Mouse (Mus musculus) neural tube, embryonic 13.5 days (tissue): ENCODE measurements around the gene Abhd14b. TPM values are rescaled to one million over a fixed set of nuclear protein-coding genes. Genes with fewer than 3 reads are reported as not detected.
A peak's percentile ranks its signal among the peaks of the same experiment; 100 is the strongest.

Experiments used
- ATAC-seq: fragments of 200-750 bp; cut with Nextera tagmentation; 2 replicates; pipeline ENCODE4 v1.8.0; 2017; ENCODE audit warnings: low read depth, mild to moderate bottlenecking, moderate TSS enrichment, moderate library complexity
- H3K27ac ChIP-seq: fragments of 300-500 bp; sonication (generic); replicated peaks from 2 replicates; pipeline ENCODE4 v1.5.1; 2015; ENCODE audit warnings: moderate library complexity, mild to moderate bottlenecking, inconsistent platforms
- H3K27me3 ChIP-seq: fragments of 300-500 bp; sonication (generic); 2 replicates; pipeline ENCODE4 v1.6.1; 2015; ENCODE audit warnings: mild to moderate bottlenecking, inconsistent platforms
- H3K36me3 ChIP-seq: fragments of 300-500 bp; sonication (generic); 2 replicates; pipeline ENCODE4 v1.6.1; 2015; ENCODE audit warnings: mild to moderate bottlenecking, inconsistent platforms
- H3K4me1 ChIP-seq: fragments of 300-500 bp; sonication (generic); replicated peaks from 2 replicates; pipeline ENCODE4 v1.6.1; 2015; ENCODE audit warnings: inconsistent platforms
- H3K4me2 ChIP-seq: fragments of 300-500 bp; sonication (generic); 2 replicates; pipeline ENCODE4 v1.6.1; 2015; ENCODE audit warnings: inconsistent platforms, mild to moderate bottlenecking, moderate library complexity
- H3K4me3 ChIP-seq: fragments of 300-500 bp; sonication (generic); 2 replicates; pipeline ENCODE4 v1.5.1; 2015; ENCODE audit warnings: mild to moderate bottlenecking, inconsistent platforms
- H3K9ac ChIP-seq: fragments of 300-500 bp; sonication (generic); 2 replicates; pipeline ENCODE4 v1.6.1; 2015; ENCODE audit warnings: moderate library complexity, mild to moderate bottlenecking, inconsistent platforms
- H3K9me3 ChIP-seq: fragments of 300-500 bp; sonication (generic); 2 replicates; pipeline ENCODE4 v1.6.1; 2016; ENCODE audit warnings: inconsistent platforms
- WGBS: fragments of 180-500 bp; shearing (Covaris S2); methylation state at CpG from one replicate; pipeline ENCODE4 v1.1.7; 2015; 5-methylcytosine and 5-hydroxymethylcytosine counted together
- polyA plus RNA-seq: library from polyadenylated mRNA; unstranded; fragments of >200 nt; fragmentation: Nextera tagmentation; extraction: Ambion mirVana; gene quantifications from 2 replicates; pipeline ENCODE4 v1.2.1, GENCODE M21; 2015

The Abhd14b gene
- polyA plus RNA-seq, 1 experiment from 2014 or later, result 5.9 TPM

GRCm38 (mm10) chr9:106462430-106462800 is 15.2 kb downstream of the Abhd14b start:
- H3K9me3 ChIP-seq, result no peaks in the 10 kb centered on the region
- WGBS, result 92% methylated on average over 12 of the region's 12 CpGs
- no peak overlapping the region for H3K4me2 ChIP-seq
- 0 out of 2 replicates have a peak, but pooled peaks cover 6% of the 10 kb centered on the region for H3K27me3 ChIP-seq
- peaks cover 59% of the 10 kb centered on the region for H3K4me1 ChIP-seq
- no peak overlapping the region for H3K4me3 ChIP-seq
- peaks cover 59% of the 10 kb centered on the region for H3K36me3 ChIP-seq
- no peak overlapping the region for H3K9ac ChIP-seq
- no peak overlapping the region for H3K27ac ChIP-seq
- no peak for ATAC-seq

DNA sequence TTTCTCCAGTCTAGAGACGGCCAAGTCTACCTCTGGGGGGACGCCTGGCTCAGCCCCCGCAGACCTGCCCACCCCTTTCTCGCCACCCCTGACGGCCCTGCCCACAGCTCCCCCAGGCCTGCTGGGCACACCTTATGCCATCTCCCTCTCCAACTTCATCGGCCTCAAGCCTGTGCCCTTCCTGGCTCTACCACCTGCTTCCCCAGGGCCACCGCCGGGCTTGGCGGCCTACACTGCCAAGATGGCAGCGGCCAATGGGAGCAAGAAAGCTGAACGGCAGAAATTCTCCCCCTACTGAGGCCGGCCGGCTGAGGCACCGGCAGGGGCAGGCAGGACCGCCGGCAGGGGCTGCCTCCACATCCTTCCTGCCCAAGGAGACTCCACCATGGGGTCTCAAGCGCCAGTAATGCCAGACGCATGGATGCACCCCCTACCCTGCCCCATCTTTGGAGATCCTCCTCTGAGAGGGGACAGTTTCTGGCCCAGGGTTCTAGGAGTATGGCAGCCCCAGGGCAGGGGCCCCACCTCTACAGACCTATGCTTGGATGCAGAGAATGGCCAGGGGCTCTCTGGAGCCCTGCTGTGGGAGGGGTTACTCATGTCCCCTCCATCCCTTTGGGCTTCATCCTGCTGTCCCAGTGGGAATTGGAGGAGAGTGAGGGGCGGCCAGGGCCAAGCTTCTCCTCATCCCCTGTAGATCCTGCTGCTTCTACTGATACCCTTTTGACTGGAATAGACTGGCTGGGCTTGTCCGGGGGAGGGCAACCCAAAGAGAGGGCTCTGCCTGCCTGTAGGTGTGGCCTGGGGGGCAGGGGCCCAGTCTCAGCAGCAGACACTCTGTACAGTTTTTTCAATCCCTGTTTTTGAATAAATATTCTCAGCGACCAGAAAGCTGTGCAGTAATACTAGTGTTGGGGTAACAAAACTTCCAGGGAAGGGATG is 16.1 kb downstream of the Abhd14b start:
- Histone ChIP-seq H3K4me3 (no peak overlapping the region), H3K27me3 (0 out of 2 replicates have a peak, but pooled peaks cover 6% of the 10 kb centered on the region), H3K9ac (0 out of 2 replicates have a peak overlapping the region, but pooled peaks have one; percentile 82), H3K36me3 (peaks cover 53% of the 10 kb centered on the region), H3K4me1 (peaks cover 50% of the 10 kb centered on the region), H3K27ac (no peak overlapping the region; the same call in 1 of the 2 replicates), H3K4me2 (no peak overlapping the region), H3K9me3 (no peaks in the 10 kb centered on the region)
- ATAC-seq, result no peak
- WGBS, result 81% methylated on average over 21 of the region's 21 CpGs

- peak overlapping the region; percentile 90 for H3K27ac ChIP-seq
- 1% methylated on average over 98 of the region's 99 CpGs for WGBS
Observed at GRCm38 (mm10) chr9:106464751-106465541, 17.7 kb downstream of the Abhd14b start.

DNA sequence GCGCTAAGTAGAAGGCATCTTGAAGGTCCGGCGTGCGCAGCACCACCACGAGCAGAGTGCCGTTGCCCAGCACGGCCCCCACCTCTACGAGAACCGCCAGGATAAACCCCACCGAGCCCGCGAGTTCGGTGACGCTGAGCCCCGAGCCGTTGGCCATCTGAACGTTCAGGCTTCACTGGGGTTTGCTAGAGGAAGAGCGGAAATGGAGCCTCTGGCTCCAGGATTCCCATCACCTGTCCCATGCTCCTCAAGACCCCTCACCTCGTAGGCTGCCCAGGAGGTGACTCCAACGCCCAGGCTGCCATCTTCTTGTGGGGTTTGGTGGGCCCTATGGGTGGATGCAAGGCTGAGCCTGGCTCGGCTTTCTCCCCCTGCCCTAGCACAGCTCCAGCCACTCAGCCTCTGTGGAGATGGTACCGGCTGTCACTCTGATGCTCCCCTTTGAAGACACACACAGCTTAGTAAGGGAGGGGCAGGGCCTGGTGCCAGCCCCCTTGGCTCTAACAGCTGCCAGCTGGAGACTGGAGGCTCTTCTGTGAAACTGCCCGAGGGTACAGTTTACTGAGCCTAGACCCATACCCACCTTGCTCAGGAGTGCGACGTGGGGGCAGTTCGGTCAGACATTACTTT is 18.4 kb downstream of the Abhd14b start, which contains the start of gene Gpr62:
Gpr62 (minus strand) TSS at position 368 of the 630 bp plus-strand sequence.
- Histone ChIP-seq H3K4me1 (peaks cover 28% of the 10 kb centered on the region), H3K36me3 (peaks cover 34% of the 10 kb centered on the region), H3K27ac (peak within 1 kb of the TSS; percentile 90), H3K27me3 (0 out of 2 replicates have a peak, but pooled peaks cover 6% of the 10 kb centered on the region), H3K4me2 (peak within 1 kb of the TSS; percentile 89), H3K9me3 (no peaks in the 10 kb centered on the region), H3K4me3 (peak within 1 kb of the TSS; percentile 51), H3K9ac (peak within 1 kb of the TSS; percentile 82)
- peak; percentile 64 for ATAC-seq
- 23% methylated on average over 26 of the region's 26 CpGs for WGBS

More at GRCm38 (mm10) chr9:106464751-106465541, 17.7 kb downstream of the Abhd14b start:
- Histone ChIP-seq H3K9me3 (no peaks in the 10 kb centered on the region), H3K4me2 (peak overlapping the region; percentile 89), H3K27me3 (0 out of 2 replicates have a peak, but pooled peaks cover 6% of the 10 kb centered on the region), H3K4me1 (peaks cover 35% of the 10 kb centered on the region), H3K4me3 (peak overlapping the region; percentile 51), H3K36me3 (peaks cover 42% of the 10 kb centered on the region), H3K9ac (peak overlapping the region; percentile 82)
- ATAC-seq, result peak; percentile 80

DNA sequence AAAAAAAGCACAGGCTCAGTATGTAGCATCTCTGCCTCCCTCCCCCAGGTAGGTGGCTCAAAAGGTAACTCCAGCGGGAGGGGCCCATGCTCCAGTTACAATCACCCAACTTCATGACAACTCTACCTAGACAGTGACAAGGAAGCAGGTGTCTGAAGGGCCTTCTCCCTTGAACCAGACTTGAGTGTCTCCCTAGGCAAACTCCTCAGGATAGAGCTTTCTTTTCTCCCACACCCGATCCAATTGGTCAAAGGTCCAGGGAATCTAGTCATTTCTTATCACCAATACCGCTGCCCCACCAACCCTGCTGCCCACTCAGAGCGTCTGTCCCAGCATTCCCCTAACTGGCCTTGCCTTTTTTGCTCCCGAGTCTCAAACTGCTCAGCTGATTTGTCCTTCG is 19.5 kb downstream of the Abhd14b start:
- peaks cover 30% of the 10 kb centered on the region for H3K4me1 ChIP-seq

DNA sequence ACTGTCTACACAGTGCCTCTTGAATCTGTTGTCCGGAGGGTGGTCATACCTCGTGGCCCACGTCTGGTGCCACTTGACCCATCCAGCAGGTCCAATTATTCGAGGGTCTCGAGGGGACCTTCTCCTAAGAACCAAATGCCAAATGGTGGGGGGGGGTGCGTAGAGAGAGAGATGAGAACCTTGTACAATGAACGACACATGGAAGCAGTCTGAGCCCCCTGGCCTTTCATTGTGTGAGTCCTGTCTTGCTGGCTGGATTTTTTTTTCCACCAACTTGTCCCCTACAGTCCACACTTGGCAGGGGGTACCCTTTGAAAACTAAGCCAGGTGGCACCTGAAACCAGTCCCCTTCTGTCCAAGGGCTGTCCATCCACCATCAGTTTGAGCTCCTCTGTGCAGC is 20.5 kb downstream of the Abhd14b start:
- Histone ChIP-seq H3K4me3 (no peak overlapping the region), H3K27ac (no peak overlapping the region), H3K27me3 (0 out of 2 replicates have a peak, but pooled peaks cover 6% of the 10 kb centered on the region), H3K9me3 (no peaks in the 10 kb centered on the region), H3K4me2 (no peak overlapping the region), H3K36me3 (peaks cover 15% of the 10 kb centered on the region), H3K9ac (no peak overlapping the region), H3K4me1 (peaks cover 35% of the 10 kb centered on the region)
- whole genome bisulfite sequencing, result 84% methylated on average over 7 of the region's 7 CpGs
- ATAC-seq, result no peak

More for the DNA sequence above, 19.5 kb downstream of the Abhd14b start:
- Histone ChIP-seq H3K27ac (no peak overlapping the region), H3K27me3 (0 out of 2 replicates have a peak, but pooled peaks cover 6% of the 10 kb centered on the region), H3K4me2 (no peak overlapping the region), H3K9ac (no peak overlapping the region), H3K9me3 (no peaks in the 10 kb centered on the region), H3K36me3 (peaks cover 25% of the 10 kb centered on the region), H3K4me3 (no peak overlapping the region)
- ATAC-seq, result no peak
- 88% methylated on average over 6 of the region's 6 CpGs for WGBS

DNA sequence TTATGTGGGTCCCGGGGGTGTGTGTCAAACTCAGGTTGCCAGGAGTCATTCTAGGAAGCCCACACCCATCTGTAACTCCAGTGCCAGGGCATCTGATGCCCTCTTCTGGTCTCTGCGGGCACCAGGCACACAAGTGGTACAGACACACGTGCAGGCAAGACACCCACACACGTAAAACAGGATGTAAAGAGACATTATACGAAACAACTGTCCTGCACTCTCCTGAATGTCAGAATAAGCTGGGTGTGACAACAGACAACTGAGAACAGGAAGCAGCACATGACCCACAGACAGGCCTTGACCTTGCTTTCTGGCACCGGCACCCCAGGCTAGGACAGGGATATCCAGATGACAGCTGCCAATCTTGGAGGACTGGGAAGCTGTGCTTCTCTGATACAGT is 22.1 kb downstream of the Abhd14b start:
- H3K4me2 ChIP-seq, result no peak overlapping the region
- no peak for ATAC-seq
- H3K27me3 ChIP-seq, result no peaks in the 10 kb centered on the region
- no peaks in the 10 kb centered on the region for H3K9me3 ChIP-seq
- 74% methylated on average over 6 of the region's 6 CpGs for WGBS
- peaks cover 31% of the 10 kb centered on the region for H3K4me1 ChIP-seq
- no peak overlapping the region for H3K4me3 ChIP-seq
- 0 out of 2 replicates have a peak, but pooled peaks cover 2% of the 10 kb centered on the region for H3K36me3 ChIP-seq
- no peak overlapping the region for H3K9ac ChIP-seq
- H3K27ac ChIP-seq, result no peak overlapping the region

DNA sequence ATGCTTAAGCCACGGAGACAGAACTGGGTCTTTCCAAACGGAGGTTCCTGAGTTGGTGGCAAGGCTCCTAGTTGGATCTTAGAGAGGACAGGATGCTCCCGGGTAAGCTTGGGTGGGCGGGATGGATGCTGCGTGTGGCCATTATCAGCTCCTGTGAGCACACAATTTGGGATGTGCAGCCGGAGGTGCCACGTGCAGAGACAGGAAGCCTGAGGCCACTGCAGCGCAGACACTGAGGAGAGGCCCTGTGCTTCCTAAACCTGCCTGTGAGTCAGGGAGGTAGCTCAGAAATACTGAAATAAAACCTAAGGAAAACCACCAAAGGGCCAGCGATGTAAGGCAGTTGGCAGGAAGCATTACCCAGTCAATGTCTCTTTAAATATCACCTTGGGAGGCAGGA is 22.5 kb downstream of the Abhd14b start:
- no peak overlapping the region for H3K27ac ChIP-seq
- no peak overlapping the region for H3K9ac ChIP-seq
- H3K4me1 ChIP-seq, result peaks cover 31% of the 10 kb centered on the region
- no peak overlapping the region for H3K4me2 ChIP-seq
- H3K4me3 ChIP-seq, result no peak overlapping the region
- no peaks in the 10 kb centered on the region for H3K9me3 ChIP-seq
- ATAC-seq, result no peak
- no peaks in the 10 kb centered on the region for H3K36me3 ChIP-seq
- 71% methylated on average over 9 of the region's 9 CpGs for WGBS
- no peaks in the 10 kb centered on the region for H3K27me3 ChIP-seq

DNA sequence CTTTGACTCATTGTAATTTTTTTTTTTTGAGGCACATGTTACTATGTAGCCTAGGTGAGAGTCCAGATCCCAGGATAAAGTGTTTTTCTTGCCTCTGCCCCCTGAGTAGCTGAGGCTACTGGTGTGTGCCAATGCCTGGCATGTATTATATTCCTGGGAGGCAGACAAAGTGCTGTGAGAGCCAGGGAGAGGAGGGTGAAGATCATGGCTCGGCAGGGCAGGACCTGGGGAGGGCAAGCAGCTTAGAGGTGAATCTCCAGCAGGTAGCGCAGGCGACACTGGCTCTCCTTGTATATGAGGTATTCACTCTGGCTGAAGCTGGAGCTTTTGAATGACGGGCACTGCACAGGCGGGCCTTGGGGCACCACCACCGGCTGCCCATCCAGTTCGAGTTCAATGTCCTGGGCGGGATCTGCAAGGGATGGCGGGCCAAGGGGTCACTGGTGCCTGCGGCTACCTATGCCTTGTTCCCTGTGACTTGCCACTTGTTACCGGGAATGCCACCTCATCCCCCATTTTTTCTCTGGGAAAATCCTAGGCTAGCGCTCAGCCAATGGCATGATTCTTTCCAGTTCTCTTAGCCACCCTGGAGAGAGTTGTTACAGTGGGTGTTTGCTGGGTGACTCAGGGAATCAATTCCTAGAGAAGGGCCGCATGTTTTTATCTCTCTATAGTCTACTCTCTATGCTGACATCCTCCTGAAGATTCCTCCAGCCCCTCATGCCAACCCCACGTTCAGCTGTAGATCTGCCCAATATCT is 23.9 kb downstream of the Abhd14b start:
- ATAC-seq, result no peak
- H3K4me2 ChIP-seq, result no peak overlapping the region
- H3K27me3 ChIP-seq, result no peaks in the 10 kb centered on the region
- H3K36me3 ChIP-seq, result no peaks in the 10 kb centered on the region
- H3K4me1 ChIP-seq, result peaks cover 22% of the 10 kb centered on the region
- no peak overlapping the region for H3K4me3 ChIP-seq
- H3K9me3 ChIP-seq, result no peaks in the 10 kb centered on the region
- 72% methylated on average over 14 of the region's 14 CpGs for WGBS
- H3K9ac ChIP-seq, result 0 out of 2 replicates have a peak overlapping the region, but pooled peaks have one; percentile 17
- no peak overlapping the region for H3K27ac ChIP-seq

- no peak for ATAC-seq
- peaks cover 28% of the 10 kb centered on the region for H3K4me1 ChIP-seq
- no peak overlapping the region for H3K4me3 ChIP-seq
- no peak overlapping the region for H3K4me2 ChIP-seq
- 12% methylated on average over 5 of the region's 5 CpGs for WGBS
- H3K27ac ChIP-seq, result no peak overlapping the region
- no peak overlapping the region for H3K9ac ChIP-seq
- H3K9me3 ChIP-seq, result no peaks in the 10 kb centered on the region
- H3K27me3 ChIP-seq, result no peaks in the 10 kb centered on the region
- H3K36me3 ChIP-seq, result no peaks in the 10 kb centered on the region
Observed at GRCm38 (mm10) chr9:106471892-106472291, 24.6 kb downstream of the Abhd14b start.

- no peak overlapping the region for H3K9ac ChIP-seq
- H3K27ac ChIP-seq, result no peak overlapping the region
- H3K9me3 ChIP-seq, result no peaks in the 10 kb centered on the region
- H3K4me2 ChIP-seq, result no peak overlapping the region
- H3K4me3 ChIP-seq, result no peak overlapping the region
- peaks cover 28% of the 10 kb centered on the region for H3K4me1 ChIP-seq
- WGBS, result 69% methylated on average over 4 of the region's 4 CpGs
- H3K36me3 ChIP-seq, result no peaks in the 10 kb centered on the region
- ATAC-seq, result no peak
- H3K27me3 ChIP-seq, result no peaks in the 10 kb centered on the region
Observed at GRCm38 (mm10) chr9:106472321-106472720, 25.1 kb downstream of the Abhd14b start.
